Mouse (Mus musculus): ENCODE results near the gene Pno1. TPM values are rescaled to one million over a fixed set of nuclear protein-coding genes. Genes with fewer than 3 reads are reported as not detected.

Pno1 gene
- 10 to 100 TPM; 19.8 to 20.1 TPM for total RNA-seq (2023)

DNA sequence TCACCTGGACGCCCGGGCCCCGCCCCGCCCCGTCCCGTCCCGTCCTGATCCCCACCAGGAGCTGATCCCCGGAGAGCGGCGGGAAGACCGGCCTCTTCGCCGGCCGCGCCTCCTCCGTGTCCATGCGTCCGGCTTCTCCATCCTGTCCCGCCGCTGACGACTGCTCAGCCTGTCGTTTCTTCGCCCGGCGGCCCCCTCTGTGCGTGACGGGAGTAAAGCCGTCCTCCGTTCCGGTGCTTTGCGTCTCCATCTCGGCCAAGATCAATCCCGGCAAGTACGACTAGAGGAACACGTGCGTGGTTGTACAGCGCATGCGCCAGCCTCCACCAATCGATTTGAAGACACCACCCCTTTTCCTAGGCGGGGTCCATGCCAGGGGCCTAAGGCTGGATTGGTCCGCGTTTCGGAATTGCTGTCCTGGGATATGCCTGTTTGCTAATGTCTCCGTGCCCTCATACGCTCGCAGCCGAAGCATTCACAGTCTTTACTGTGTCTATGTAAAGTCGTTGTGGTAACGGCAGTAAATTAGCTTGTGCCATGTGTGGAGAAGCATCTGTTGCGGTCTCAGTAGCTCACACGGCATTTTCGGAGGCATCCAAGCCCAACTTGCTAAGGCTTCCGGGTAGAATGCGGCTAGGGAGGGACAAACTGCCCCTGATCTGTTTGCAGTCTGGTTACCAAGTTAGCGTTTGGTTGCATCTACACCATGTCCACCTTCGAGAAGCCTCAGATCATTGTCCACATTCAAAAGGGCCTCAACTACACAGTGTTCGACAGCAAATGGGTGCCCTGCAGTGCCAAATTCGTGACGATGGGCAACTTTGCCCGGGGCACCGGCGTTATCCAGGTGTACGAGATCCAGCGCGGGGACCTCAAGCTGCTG, at the start of gene Pno1:
Gene Pno1, minus strand, starts transcription at position 311 of the 883 bp plus-strand sequence.

GRCm38 (mm10) chr11:17257443-17257842, 46.1 kb upstream of the Pno1 start, which contains the start of gene C1d:
Gene C1d (plus strand): TSS chr11:17257579.

GRCm38 (mm10) chr11:17181807-17182206, 29.6 kb downstream of the Pno1 start, which contains the start of gene Wdr92:
Gene Wdr92 (plus strand): TSS chr11:17182107.

GRCm38 (mm10) chr11:17158858-17159737, 52.3 kb downstream of the Pno1 start, which contains the start of gene Ppp3r1:
Gene Ppp3r1 (plus strand): TSS chr11:17159263.

Other genes with a start within 250 kb of the Pno1 start
- gene Cnrip1, start 160.0 kb downstream of the Pno1 start, total RNA-seq (2023), result 10 to 100 TPM; 16.8 to 22.1 TPM
- 100 to 1,000 TPM; 193 to 200 TPM for gene Plek, start 159.2 kb downstream of the Pno1 start, total RNA-seq (2023)
- 100 to 1,000 TPM; 107 to 110 TPM for gene Ppp3r1, start 52.3 kb downstream of the Pno1 start, total RNA-seq (2023)
- 10 to 100 TPM in 1 of 2 experiments, 1 to 10 TPM in 1; 9.8 to 11.7 TPM for gene Wdr92, start 29.5 kb downstream of the Pno1 start, total RNA-seq (2023)
- gene C1d, start 46.0 kb upstream of the Pno1 start, total RNA-seq (2023), result 10 to 100 TPM; 40.0 to 49.5 TPM

All from B cell, adult 67 days (primary cell).